Mouse (Mus musculus): Measurements from ENCODE around the gene Agxt.

GRCm38 (mm10) chr1:93158916-93159315 lies 23.9 kb downstream of the Agxt start:
- TF ChIP-seq POLR2A (IDR thresholded peaks at IDR 0.05; ENCODE audit: extremely low read depth, insufficient read depth, low read length): no peak
- no peak for TF ChIP-seq CTCF (IDR thresholded peaks at IDR 0.05; ENCODE audit: low read depth, low read length)

Measured in liver, adult 2 months (tissue).